Comparison of ENCODE assay signal across 27 mouse cellular contexts in the genomic region with DNA sequence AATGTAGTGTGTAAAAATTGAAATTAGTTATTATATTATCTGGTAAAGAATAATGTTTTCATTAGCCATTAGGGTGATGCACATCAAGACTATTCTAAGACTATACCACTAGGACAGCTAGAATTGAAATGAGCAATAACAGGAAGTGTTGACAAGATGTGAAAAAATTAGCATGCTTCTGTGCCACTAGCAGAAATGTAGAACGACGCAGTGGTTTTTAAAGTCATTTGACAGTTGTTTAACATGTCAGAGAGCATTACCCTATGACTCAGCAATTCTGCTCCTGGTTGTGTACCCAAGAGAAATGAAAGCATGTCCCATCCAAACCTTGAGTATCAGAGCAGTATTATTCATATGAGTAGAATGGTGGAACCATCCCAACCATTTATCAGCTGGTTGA.
"Had no signal": no experiment of that assay in that cellular context is flagged by ENCODE, and none has a peak within 500 bp of the region (broad histone marks: within the 10 kb centered on the region; RNA-seq: fewer than 3 reads in every experiment).

No protein-coding gene starts in this region.

- H3K4me3 ChIP-seq: heart, embryonic 13.5 days; heart, embryonic 15.5 days; hindbrain, embryonic 13.5 days; hindbrain, embryonic 15.5 days; kidney, embryonic 15.5 days; layer of hippocampus, adult 2 months; limb, embryonic 13.5 days; limb, embryonic 15.5 days; liver, embryonic 12.5 days had no signal

- DNase-seq: gastrocnemius, postnatal 14 days; gastrocnemius, postnatal 36 days; heart, adult 18-20 months; heart, postnatal 14 days; heart, postnatal 36 days; kidney, adult 11 months; kidney, adult 2 months; kidney, adult 9 months; kidney, postnatal 10 days; kidney, postnatal 25 days; kidney, postnatal 4 days; layer of hippocampus, adult 9-11 months; layer of hippocampus, postnatal 36 days; left cerebral cortex, postnatal 4 days had no signal

- H3K36me3 ChIP-seq: heart, embryonic 15.5 days; hindbrain, embryonic 13.5 days; hindbrain, embryonic 15.5 days; kidney, embryonic 15.5 days; limb, embryonic 13.5 days; limb, embryonic 15.5 days; liver, embryonic 12.5 days had no signal

- H3K4me2 ChIP-seq: heart, embryonic 11.5 days; heart, embryonic 13.5 days; heart, embryonic 15.5 days; hindbrain, embryonic 13.5 days; hindbrain, embryonic 15.5 days; kidney, embryonic 15.5 days; limb, embryonic 13.5 days; limb, embryonic 15.5 days; liver, embryonic 12.5 days had no signal

- H3K9me3 ChIP-seq: heart, embryonic 13.5 days; heart, embryonic 15.5 days; hindbrain, embryonic 13.5 days; hindbrain, embryonic 15.5 days; kidney, embryonic 15.5 days; limb, embryonic 13.5 days; limb, embryonic 15.5 days; liver, embryonic 12.5 days had no signal

- H3K4me1 ChIP-seq: heart, embryonic 13.5 days; heart, embryonic 15.5 days; hindbrain, embryonic 13.5 days; hindbrain, embryonic 15.5 days; kidney, embryonic 15.5 days; limb, embryonic 13.5 days; limb, embryonic 15.5 days; liver, embryonic 12.5 days had no signal

- H3K9ac ChIP-seq: heart, embryonic 13.5 days; heart, embryonic 15.5 days; hindbrain, embryonic 13.5 days; hindbrain, embryonic 15.5 days; kidney, embryonic 15.5 days; limb, embryonic 13.5 days; limb, embryonic 15.5 days; liver, embryonic 12.5 days; liver, embryonic 14.5 days had no signal

- H3K27me3 ChIP-seq: heart, embryonic 13.5 days; heart, embryonic 15.5 days; hindbrain, embryonic 15.5 days; liver, embryonic 12.5 days had no signal

- H3K27ac ChIP-seq: heart, embryonic 13.5 days; heart, embryonic 15.5 days; hindbrain, embryonic 13.5 days; hindbrain, embryonic 15.5 days; hindbrain, postnatal 0 days; kidney, embryonic 15.5 days; layer of hippocampus, adult 2 months; limb, embryonic 13.5 days; limb, embryonic 15.5 days; liver, embryonic 12.5 days; liver, embryonic 14.5 days had no signal

- ATAC-seq: hindbrain, postnatal 0 days; intestine, embryonic 16.5 days; liver, embryonic 12.5 days had no signal
